Mouse (Mus musculus) splenic B cell, adult 2 months (primary cell): ENCODE results near the gene Dgkk.
A peak's percentile ranks its signal among the peaks of the same experiment; 100 is the strongest.
"Not testable (repeated sequence)": the region's sequence is repeated elsewhere in the genome, so short reads cannot be mapped to it uniquely, and the experiment has no call there.

ENCODE experiments used
- DNase-seq: peaks from one replicate; pipeline ENCODE4 v3.0.0-alpha.2; 2011; ENCODE audit warnings: low read depth, low spot score
- H3K27me3 ChIP-seq: 2 replicates; pipeline ENCODE4 v1.6.1; 2012; ENCODE audit warnings: mild to moderate bottlenecking, low read length, moderate library complexity, mixed read lengths; ENCODE audit not compliant: control insufficient read depth, poor library complexity, insufficient read depth, severe bottlenecking
- H3K36me3 ChIP-seq: 2 replicates; pipeline ENCODE4 v1.6.1; 2012; ENCODE audit warnings: mild to moderate bottlenecking, low read length, moderate library complexity, mixed read lengths; ENCODE audit not compliant: control insufficient read depth, poor library complexity, insufficient read depth, severe bottlenecking

Dgkk gene

DNA sequence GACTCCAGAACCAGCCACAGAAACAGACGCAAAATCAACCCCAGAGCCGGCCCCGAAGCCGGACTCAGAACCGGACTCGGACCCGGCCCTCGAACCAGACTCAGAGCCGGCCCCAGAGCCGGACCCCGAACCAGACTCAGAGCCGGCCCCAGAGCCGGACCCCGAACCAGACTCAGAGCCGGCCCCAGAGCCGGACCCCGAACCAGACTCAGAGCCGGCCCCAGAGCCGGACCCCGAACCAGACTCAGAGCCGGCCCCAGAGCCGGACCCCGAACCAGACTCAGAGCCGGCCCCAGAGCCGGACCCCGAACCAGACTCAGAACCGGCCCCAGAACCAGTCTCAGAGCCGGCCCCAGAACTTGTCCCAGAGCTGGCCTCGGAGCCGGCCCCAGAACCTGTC lies at the start of gene Dgkk:
TSS of gene Dgkk (plus strand) at position 301 of the 400 bp plus-strand sequence.
- H3K27me3 ChIP-seq, DNase-seq, H3K36me3 ChIP-seq: not testable (repeated sequence)

DNA sequence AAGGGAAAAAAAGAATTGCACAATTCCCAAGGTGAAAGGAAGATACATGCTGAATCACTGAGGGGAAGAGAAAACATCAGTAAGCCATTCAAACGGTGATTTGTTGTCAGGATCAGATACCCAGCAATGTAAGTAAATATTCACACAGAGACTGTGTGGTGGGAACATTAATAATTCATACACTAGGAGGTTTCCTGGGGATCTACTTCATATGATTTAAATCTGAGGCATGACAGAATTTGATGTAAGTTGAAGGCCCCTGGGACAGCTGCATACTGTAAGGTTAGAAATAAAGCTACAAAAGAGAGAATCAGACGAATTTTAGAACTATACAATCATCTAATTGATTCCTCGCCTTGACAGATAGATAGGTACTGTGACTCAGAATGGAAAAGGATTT lies 45.1 kb upstream of the Dgkk start:
- no peak for DNase-seq
- no peaks in the 10 kb centered on the region for H3K27me3 ChIP-seq
- no peaks in the 10 kb centered on the region for H3K36me3 ChIP-seq

DNA sequence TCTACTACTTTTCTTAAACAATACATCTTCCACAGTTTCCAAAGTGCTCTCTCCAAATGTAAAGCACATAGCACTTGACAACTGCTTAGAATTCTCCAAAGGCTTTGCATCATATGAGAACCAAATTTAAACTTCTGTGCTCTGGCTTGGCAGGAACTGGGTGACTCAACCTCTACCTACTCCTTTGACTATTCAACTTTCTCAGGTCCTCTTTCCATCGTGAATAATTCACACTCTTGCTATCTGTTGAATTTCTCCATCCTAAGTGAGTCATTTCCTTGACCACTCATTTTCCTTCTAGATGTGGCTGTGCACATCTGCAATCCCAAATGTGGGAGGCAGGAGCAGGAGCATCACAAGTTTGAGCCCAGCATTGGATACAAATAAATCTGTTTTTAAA lies 28.4 kb upstream of the Dgkk start:
- no peaks in the 10 kb centered on the region for H3K27me3 ChIP-seq
- DNase-seq, result no peak
- no peaks in the 10 kb centered on the region for H3K36me3 ChIP-seq

DNA sequence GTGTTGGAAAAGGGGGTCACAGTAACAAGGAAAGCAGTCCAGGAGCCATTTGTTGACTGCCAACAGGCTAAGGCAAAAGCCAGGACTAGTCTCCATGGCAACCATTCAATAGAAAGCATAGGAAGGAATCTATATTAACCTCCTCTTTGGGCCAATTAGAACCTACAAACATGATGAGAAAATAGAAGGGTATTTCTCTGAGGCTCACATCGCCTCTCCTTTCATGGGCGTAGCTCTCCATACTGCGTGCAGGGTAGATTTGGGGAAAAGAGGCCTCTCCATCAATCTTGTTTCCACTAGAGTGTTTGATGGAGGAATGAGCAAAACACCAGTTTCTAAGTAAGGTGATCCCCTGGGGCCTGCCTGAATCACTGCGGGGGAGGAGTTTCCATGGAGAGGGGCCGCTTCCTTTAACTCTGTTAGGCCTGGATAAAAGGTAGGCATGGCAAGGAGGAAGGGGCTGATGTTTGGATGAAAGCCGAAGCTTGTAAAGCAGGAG lies 27.5 kb upstream of the Dgkk start:
- Histone ChIP-seq H3K27me3 (no peaks in the 10 kb centered on the region), H3K36me3 (no peaks in the 10 kb centered on the region)
- DNase-seq, result no peak

DNA sequence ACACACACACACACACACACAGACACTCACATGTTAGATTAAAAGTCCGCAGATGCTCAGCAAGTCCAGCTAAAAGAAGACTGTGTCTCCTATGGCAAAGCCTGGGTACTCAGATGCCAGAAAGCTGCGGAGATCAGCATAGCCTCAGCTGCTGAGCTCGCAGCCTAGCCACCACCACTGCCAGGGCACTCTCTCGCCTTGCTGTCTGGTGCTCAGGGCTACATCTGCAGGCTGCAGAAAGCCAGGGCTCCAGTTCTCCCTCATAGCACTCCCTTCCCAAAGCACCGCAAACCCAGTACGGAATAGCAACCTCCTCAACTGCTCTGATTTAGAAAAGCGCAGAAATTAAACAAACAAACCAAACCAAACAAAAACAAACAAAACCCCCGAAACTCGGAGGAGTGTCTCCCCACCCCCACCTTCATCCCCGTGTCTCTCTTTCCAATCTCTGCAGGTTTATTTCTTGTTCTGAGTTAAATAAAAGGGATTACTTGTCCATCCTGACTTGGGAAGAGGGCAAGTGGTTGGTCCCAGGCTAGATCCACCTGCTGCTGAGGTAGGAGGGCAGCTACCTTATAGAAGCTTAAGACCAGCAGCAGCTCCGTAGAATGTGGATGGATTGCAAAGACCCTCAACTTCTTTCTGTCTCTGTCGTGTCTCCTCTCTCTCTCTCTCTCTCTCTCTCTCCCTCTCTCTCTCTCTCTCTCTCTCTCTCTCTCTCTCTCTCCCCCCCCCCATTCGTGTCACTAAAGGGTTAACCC lies 1.4 kb upstream of the Dgkk start:
- Histone ChIP-seq H3K36me3 (no peaks in the 10 kb centered on the region), H3K27me3 (no peaks in the 10 kb centered on the region)
- no peak for DNase-seq

DNA sequence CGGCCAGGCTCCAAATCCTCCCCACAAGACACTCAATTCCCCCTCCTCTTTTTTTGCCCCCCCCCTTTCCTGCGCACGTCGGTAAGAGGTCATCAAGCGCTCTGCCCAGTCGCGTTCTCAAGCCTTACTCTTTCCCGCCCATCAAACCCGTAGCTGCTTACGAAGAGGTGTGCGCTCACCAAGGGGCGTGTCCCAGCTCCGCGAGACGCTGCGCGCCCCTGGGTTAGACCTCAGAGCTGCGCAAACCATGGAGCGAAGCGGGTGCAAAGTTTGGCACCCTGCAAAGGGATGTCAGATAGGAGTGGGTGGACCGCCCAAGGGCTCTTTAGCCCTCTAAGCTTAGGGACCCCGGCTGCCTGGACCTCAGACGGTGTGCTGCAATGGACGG lies 862 bp upstream of the Dgkk start:
- Histone ChIP-seq H3K36me3 (no peaks in the 10 kb centered on the region), H3K27me3 (no peaks in the 10 kb centered on the region)
- no peak for DNase-seq

DNA sequence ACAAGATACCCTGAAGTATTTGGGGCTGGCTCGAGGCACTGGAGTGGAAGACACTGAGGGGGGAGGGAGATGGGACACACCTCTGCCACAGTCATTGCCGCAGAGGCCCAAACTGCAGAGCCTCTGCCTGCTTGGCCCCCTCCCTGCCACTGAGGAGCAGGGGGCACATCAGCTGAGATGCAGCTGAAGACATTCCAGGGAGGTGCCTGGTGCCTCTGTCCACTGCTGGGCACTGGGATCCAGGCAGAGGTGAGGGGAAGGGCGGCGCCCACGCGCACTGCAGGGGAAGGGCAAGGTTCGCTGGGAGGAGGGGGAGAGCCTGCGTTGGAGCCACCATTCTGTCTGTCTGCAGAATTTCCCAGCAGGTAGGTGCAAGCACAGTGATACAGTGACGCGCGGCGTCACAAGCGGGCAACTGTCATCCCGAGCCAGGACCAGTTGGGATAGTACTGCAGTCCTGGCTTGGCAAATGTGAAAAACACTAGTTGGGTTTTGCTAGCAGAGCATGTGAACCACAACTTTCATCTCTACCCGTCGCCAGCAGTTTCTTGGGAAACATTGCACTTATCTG lies 948 bp downstream of the Dgkk start:
- no peak for DNase-seq
- H3K27me3 ChIP-seq, result no peaks in the 10 kb centered on the region
- no peaks in the 10 kb centered on the region for H3K36me3 ChIP-seq

DNA sequence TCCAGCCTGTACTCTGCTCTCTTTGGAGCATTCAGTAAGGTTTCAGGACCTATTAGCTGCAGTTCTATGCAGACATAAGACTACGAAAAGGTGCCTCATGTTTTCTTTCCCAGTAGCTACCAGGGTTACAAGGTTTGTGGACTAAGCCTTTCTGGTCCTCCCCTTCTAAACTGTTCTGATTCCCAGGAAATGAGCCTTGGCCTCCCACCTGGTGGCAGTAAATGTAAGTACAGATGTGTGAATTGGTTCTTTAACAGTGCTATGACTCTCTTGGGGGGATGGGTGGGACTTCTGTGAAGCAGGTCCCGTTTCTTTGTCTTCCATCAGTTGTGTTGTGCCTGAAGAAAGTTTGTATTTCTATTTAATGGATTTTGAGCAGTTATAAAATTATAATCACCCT lies 53.4 kb downstream of the Dgkk start:
- H3K36me3 ChIP-seq, result no peaks in the 10 kb centered on the region
- no peaks in the 10 kb centered on the region for H3K27me3 ChIP-seq
- DNase-seq, result no peak

DNA sequence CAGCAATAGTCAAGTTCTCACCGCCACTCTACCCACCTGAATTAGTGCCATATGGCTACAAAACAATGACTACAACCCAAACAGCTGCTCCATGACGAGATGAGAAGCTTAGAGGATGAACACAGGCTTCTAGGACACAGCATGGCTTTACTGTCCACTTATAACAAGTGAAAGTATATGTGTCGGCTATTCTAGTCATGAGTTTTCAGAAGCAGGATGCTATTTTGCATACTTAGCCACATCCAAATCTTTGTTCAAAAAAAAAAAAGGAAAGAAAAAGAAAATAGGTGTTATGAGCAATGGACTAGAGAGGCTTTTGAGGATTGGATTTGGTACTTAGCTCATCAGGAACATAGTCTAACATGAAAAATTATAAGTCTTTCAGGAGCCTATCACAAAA lies 74.4 kb downstream of the Dgkk start:
- Histone ChIP-seq H3K36me3 (no peaks in the 10 kb centered on the region), H3K27me3 (no peaks in the 10 kb centered on the region)
- no peak for DNase-seq

DNA sequence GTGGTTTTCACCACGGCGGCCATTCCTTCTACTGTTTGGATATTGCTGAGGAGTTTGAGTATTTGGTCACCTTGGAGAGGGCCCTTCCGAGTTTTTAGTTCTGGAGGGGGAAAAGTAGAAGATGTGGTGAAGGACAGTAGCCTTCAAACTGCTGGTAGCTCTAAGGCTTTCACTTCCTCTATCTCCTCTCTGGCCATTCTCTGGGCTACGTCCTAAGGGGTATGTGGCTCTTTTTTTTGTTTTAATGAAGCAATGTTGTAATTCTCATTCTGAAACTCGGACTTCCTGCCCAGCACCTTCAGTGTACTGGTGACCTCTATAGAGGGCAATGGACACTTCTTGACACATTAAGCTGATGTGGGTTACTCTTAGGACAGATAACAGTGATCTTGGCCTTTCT lies 75.0 kb downstream of the Dgkk start:
- no peak for DNase-seq
- Histone ChIP-seq H3K27me3 (no peaks in the 10 kb centered on the region), H3K36me3 (no peaks in the 10 kb centered on the region)

DNA sequence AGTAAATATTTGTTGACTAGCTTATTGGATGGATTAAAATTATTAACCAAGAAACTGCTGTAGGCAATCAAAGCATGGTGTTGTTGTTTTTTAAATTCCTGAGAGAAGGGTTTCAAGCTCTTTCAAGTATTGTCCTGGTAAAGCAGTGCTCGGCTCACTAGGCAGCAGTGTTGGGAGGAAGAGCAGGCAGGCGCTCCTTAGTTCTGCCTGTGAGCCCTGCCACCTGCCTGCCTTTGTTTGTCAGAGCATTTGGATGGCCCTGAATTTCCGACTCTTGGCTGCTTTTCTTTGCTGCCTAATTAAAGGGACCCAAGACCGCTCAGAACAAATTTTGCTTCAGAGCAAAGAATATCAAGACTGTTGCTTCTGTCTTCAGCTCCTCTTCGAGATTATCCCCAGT lies 114.8 kb downstream of the Dgkk start:
- Histone ChIP-seq H3K27me3 (no peaks in the 10 kb centered on the region), H3K36me3 (no peaks in the 10 kb centered on the region)
- DNase-seq, result no peak

DNA sequence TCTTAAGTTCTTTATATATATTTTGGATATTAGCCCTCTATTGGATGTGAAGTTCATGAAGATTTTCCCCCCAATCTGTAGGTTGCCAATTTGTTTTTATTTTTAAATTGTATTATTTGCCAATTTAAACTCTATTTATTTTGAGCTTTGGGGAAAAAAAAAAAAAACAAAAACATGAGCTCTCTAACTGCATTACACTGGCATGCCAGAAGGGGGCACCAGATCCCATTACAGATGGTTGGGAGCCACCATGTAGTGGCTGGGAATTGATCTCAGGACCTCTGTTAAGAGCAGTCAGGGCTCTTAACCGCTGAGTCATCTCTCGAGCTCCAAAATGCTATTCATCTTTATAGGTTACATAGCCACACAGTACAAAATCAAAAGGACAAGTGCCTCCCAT lies 131.9 kb downstream of the Dgkk start:
- no peaks in the 10 kb centered on the region for H3K27me3 ChIP-seq
- DNase-seq, result no peak
- no peaks in the 10 kb centered on the region for H3K36me3 ChIP-seq

DNA sequence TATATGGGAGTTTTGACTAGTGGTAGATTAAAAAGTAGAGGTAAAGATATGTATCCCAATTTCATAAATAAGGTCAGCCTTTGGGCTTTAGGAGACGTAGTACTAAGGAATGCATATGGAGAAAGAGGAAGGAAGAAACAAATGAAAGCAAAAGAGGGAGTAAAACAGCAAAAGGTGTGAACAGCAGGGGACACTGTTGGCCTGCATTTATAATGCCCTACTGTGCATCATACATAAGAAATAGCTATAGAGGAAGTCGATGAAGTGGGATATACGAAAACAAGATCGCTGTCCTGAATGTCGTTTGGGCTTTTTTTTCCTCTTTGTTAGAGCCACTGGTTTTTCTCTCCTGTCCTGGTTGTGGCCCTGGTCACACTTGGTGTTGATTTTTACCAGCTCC lies 143.1 kb downstream of the Dgkk start:
- Histone ChIP-seq H3K27me3 (no peaks in the 10 kb centered on the region), H3K36me3 (no peaks in the 10 kb centered on the region)
- peak; percentile 73 for DNase-seq

DNA sequence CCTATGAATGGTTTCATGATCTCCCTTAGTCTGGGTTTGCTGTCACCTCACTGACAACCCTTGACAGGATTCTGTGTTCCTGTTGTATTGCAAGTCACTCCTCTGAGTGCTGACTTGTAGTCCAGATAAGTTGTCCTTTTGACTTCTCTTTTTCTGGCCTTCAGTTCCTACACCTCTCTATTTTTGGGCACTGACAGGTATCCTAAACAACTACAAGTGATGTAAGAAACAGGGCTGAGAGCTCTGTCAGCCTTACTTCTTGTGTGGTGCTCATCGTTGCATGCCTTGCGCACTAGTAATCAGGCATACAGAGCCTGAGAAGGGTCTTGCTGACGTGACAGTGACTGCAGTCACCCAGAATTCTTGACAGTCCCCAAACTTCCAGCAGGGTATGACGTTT lies 147.1 kb downstream of the Dgkk start:
- no peaks in the 10 kb centered on the region for H3K36me3 ChIP-seq
- H3K27me3 ChIP-seq, result no peaks in the 10 kb centered on the region
- DNase-seq, result no peak

DNA sequence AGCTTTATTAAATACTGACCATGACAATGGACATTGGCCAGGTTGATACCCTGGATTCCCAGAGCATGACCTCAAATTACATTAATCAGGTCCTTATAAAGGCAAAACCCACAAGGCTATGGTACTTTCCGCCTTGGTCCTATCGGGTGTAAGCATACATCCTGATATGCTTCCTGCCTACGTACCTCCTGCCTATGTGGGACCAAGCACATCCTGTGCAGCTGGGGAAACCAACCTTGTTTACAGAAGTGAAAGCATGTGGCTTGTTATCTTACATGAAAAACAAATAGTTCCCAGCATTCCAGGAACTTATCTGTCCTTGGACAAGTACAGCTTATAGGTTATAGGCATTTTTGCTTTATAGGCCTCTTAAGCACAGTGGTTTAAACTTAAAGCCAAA lies 189.5 kb downstream of the Dgkk start:
- H3K36me3 ChIP-seq, result no peaks in the 10 kb centered on the region
- no peak for DNase-seq

DNA sequence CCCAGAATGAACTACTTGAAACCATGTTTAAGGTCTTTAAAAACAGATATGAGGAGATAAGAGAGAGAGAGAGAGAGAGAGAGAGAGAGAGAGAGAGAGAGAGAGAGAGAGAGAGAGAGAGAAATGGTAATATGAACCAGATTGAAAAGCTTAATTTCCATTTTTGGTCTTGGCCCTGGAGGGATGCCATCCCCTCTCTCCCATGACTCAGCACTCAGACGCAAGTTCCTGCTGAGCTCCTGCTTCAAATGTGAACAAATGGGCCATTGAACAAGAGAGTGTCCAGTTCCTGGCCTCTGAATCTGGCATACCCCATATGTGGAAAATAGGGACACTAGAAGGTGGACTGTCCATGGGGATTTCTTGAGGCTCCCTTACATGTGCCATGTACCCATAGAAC lies 192.8 kb downstream of the Dgkk start:
- Histone ChIP-seq H3K36me3 (no peaks in the 10 kb centered on the region), H3K27me3 (no peaks in the 10 kb centered on the region)
- DNase-seq, result no peak

More for the DNA sequence above, 189.5 kb downstream of the Dgkk start:
- H3K27me3 ChIP-seq, result no peaks in the 10 kb centered on the region
